Mouse (Mus musculus) adrenal gland (tissue): ENCODE results near the gene Sqstm1.

Experiments used
- intact Hi-C: fragments of 180-260 bp; cut with DNase I; formaldehyde crosslinking; loops from one replicate; pipeline ENCODE4 v1.15.1; 2025

Sqstm1 gene

DNA sequence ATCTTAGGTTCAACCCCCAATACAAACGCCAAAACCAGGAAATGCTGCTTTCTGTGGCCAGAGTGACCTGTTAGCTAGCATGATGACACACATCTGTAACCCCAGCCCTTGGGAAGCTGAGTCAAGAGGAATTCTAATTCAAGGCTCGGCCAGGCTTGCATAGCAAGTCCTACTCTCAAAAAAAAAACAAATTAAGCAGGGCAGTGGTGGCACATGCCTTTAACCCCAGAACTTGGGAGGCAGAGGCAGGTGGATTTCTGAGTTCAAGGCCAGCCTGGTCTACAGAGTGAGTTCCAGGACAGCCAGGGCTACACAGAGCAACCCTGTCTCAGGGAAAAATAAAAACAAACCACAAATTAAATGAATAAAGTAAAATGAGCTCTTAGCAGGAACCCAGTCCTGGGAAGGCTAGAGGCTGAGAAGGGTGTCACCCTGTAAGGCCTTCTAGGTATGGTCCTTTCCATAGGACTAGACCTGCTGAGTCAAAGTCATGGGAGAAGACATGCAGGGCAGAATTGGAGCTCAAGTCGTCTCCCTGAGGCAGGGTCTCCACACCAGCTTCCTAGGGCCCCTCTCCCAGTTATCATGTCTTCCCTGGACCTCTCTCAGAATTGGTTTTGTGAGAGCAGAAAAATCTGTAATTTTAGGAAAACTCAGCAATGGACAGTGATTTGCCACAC, 1.6 kb upstream of the Sqstm1 start:
- intact Hi-C loops: no loop called here

- intact Hi-C loops: no loop called here
These were observed 864 bp upstream of the Sqstm1 start for GRCm38 (mm10) chr11:50211322-50212059.

- intact Hi-C loops: no loop called here
These were observed 524 bp downstream of the Sqstm1 start for GRCm38 (mm10) chr11:50210101-50210504.

DNA sequence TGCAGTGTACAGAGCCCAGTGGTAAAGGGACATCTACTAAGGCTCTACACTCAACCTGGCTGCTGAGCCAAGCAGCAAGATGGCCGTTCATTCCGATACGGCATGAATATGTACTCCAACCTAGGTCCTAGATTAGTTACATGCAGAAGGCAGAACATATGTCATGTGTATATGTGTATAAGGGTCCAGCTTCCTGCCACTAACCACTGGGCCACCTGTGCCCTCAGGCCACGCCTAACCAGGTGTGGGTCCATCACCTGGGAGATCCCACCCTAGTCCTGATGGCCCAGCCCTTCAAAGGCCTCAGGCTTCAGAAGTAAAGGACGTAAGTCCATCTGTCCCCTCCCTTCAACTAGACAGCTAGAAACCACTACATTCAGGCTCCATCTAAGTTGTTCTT, 2.6 kb downstream of the Sqstm1 start:
- intact Hi-C loops: loop anchor here (5.0 kb wide), 1 partner anchor 36 kb away; the partner anchor contains the start of gene Mrnip

DNA sequence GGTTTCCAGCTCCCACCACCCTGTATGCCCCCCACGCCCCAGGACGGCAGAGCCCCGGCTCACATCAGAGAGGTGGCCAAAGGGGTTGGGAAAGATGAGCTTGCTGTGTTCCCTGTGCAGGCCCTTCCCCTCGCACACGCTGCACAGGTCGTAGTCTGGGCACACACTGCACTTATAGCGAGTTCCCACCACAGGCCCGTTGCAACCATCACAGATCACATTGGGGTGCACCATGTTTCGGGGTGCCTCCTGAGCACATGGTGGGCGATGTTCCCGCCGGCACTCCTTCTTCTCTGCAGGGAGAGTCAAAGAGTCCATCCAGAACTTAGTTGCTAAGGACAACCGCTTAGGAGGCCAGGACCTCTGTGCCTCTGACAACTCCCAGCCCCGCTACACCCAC, 3.3 kb downstream of the Sqstm1 start:
- intact Hi-C loops: loop anchor here (5.0 kb wide), 1 partner anchor 35 kb away; the partner anchor contains the start of gene Mrnip

GRCm38 (mm10) chr11:50206037-50206436, 4.6 kb downstream of the Sqstm1 start:
- intact Hi-C loops: loop anchor here (5.0 kb wide), 1 partner anchor 34 kb away; the partner anchor contains the start of gene Mrnip

DNA sequence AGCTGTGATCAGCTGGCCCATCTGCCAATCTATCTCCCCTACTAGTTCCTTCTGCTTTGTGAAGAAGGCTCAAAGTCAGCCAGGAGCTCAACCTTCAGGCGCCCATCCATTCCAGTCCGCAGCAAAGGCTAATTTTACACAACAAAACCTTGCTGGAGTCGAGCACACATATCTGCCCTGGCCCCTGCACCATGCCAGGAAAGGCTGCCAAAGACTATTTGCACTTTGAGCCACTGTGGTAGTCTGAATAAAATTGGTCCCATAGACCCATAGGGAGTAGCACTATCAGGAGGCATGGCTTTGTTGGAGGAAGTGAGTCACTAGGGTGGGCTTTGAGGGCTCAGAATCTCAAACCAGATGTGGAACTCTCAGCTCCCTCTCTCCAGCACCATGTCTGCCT, 5.2 kb downstream of the Sqstm1 start:
- intact Hi-C loops: loop anchor here (5.0 kb wide), 1 partner anchor 33 kb away; the partner anchor contains the start of gene Mrnip

- intact Hi-C loops: no loop called here
These were observed 7.3 kb downstream of the Sqstm1 start for GRCm38 (mm10) chr11:50203302-50203827.

DNA sequence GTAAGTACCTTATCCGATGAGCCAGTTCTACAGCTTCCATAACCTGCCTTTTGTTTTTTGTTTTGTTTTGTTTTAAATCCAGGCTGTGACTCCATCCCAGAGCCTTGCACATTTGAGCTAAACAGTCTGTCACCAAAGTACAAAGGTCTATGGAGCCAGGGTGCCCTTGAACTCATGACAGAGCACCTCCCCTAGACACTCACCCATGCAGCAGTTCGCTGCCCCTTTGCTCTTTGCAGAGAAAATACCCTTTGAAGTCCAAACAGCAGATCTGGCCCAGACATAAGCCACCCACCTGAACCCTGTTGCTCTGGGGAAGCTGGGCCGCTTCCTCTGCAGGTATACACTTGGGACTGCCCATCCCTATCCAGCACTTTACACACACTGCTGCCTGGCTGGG, 9.0 kb downstream of the Sqstm1 start:
- intact Hi-C loops: no loop called here

GRCm38 (mm10) chr11:50200613-50201012, 10.0 kb downstream of the Sqstm1 start:
- intact Hi-C loops: no loop called here

GRCm38 (mm10) chr11:50198916-50199315, 11.7 kb downstream of the Sqstm1 start:
- intact Hi-C loops: no loop called here

- intact Hi-C loops: no loop called here
These were observed 12.3 kb downstream of the Sqstm1 start for GRCm38 (mm10) chr11:50198219-50198846.

DNA sequence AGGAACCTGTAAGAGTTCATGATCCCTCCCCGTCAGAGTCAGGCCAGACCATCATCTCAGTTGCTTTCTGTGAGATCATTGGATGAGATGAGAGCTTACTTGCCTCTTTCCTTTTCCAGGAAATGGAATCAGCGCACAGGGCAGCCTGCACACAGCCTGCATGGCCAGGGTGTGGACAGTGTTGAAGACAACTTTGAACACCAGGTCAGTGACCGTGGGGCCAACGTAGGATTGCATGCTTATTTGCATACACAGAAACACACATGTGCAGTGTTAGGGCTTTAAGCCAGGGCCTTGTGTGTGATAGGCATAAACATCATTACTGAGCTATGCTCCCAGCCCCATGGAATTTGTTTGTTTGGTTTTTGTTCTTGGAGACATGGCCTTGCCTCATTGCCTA, 13.1 kb downstream of the Sqstm1 start:
- intact Hi-C loops: no loop called here

DNA sequence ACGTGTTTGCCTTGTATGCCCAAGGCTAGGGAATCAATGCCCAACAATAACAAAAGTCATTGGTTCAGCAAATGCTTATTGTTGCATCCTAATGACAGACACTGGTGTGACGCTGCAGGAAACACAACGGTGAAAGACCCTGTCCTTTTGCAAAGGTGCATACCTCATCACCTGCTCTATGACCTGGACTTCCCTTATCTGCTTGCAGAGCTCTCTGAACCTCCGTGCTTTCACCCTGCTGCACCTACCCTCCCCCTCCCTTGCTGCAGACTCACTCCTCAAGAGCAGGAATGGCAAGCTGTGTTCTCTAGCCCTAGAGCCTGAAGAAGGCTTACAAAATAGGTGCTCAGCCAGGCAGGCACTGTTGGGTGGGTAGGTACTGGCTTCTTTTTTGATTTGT, 15.8 kb downstream of the Sqstm1 start:
- intact Hi-C loops: no loop called here

DNA sequence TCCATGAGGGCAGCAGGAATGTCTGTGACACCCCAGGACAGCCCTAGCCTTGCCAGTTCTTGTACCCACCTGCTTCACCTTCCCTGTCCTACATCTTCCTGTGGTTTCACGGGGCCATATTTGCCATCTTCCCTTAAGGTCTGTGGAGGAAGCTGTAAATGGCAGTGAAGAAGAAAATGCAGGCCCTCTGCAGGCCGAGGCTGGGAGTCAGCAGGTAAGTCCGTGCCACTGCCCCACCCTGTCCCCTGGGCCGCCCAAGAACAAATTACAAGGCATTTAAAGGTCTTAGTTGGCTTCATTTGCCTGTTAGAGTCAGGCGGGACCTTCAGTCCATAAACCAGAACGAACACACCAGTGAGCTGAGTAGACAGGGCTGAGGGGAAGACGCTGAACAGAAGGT, 16.6 kb downstream of the Sqstm1 start:
- intact Hi-C loops: no loop called here

- intact Hi-C loops: no loop called here
These were observed 18.3 kb downstream of the Sqstm1 start for GRCm38 (mm10) chr11:50192278-50192677.

DNA sequence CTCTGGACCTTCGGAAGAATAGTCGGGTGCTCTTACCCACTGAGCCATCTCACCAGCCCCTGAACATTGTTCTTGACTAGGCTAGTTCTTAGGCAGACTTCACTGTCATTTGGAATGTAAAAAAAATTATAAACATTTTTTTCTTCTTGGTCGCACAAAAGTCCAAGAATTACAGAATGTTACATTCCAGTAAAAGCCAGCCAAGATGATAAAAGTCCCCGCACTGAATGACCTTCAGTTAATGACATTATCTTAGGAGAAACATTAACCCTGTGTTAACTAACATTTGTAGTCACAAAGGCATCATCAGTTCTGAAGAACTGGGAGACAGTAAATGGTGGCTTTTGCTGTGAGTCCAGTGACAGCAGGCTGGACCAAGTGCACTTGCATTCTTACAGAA, 20.3 kb downstream of the Sqstm1 start:
- intact Hi-C loops: no loop called here

GRCm38 (mm10) chr11:50188682-50189081, 21.9 kb downstream of the Sqstm1 start:
- intact Hi-C loops: no loop called here

GRCm38 (mm10) chr11:50184788-50185187, 25.8 kb downstream of the Sqstm1 start:
- intact Hi-C loops: no loop called here

DNA sequence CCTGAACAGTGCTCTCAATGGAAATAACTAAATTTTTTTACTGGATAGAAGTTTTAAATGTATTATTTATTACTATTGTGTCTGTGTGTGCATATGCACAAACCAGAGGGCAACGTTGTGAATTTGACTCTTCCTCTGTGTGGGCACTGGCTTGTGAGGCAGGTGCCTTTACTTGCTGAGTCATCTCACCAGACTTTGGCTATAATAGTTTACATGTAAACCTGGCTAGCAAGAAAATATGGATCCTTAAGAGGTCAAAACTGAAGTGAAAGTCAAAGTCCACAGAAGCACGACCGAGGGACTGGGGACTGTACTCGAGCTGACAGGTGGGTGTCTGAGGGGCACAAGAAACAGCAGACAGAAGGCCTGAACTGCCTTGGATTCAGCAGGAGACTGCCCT, 27.9 kb downstream of the Sqstm1 start:
- intact Hi-C loops: no loop called here

DNA sequence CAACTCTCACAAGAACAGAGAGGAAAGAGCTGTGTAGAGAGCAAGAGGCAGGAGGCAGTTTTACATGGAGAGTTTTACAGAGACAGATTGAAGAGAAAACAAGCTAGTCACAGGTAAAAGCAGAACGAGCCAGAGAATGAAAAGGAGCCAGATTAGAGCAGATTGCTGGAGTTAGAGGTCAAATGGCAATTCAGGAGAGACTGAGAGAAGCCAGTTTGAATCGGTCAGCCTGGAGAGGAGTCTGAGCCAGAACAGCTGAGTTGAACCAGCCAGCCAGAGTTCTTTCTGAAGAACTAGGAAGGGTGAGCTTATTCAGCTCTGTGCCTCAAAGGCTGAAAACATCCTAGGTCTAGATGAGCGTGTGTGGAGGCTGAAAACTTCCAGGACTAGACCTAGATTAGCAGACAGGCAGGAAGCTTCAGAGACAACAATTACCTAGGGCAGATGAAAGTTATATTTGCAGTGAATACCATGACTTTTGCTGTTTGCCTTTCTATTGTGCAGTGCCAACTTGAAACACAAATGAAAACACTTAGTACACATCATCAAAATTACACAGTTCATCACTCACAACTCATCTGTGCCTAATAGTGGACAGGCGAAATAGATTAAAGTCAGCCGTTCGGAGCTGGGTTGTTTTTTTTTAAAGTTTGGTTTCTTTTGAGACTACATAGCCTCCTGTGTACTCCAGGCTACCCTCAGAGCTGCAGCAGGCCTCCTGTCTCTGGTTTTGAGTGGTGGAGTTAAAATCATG, 30.0 kb downstream of the Sqstm1 start:
- intact Hi-C loops: no loop called here
